Mouse (Mus musculus): ENCODE measurements around the gene Gm21818. TPM values are rescaled to one million over a fixed set of nuclear protein-coding genes. Genes with fewer than 3 reads are reported as not detected.
"Not testable (repeated sequence)": the region's sequence is repeated elsewhere in the genome, so short reads cannot be mapped to it uniquely, and the experiment has no call there.

The Gm21818 gene
- polyA plus RNA-seq, 1 experiment from 2014 or later: not detected

- ATAC-seq (ENCODE audit: insufficient number of reproducible peaks, insufficient read depth, low FRiP score, low read depth); H3K4me3 ChIP-seq (ENCODE audit: low read depth, low read length); H3K9me3 ChIP-seq (ENCODE audit: control insufficient read depth, low read depth, low read length); H3K9ac ChIP-seq (replicated peaks; ENCODE audit: low read depth, low read length); H3K27me3 ChIP-seq (ENCODE audit: control insufficient read depth, insufficient read depth, low read length); H3K36me3 ChIP-seq (ENCODE audit: control insufficient read depth, insufficient read depth, low read length); H3K4me2 ChIP-seq (replicated peaks; ENCODE audit: low read depth, low read length); H3K27ac ChIP-seq (ENCODE audit: low read length); H3K4me1 ChIP-seq (ENCODE audit: control insufficient read depth, insufficient read depth, low read length): not testable (repeated sequence)
- 77% methylated on average over 5 of the region's 5 CpGs for WGBS
These were observed 48.7 kb downstream of the Gm21818 start for GRCm38 (mm10) chr13:120220922-120221321.

GRCm38 (mm10) chr13:120223012-120223659 is 50.9 kb downstream of the Gm21818 start:
- 93% methylated on average over 16 of the region's 25 CpGs for WGBS

More at GRCm38 (mm10) chr13:120223012-120223659, 50.9 kb downstream of the Gm21818 start:
- H3K36me3 ChIP-seq (ENCODE audit: control insufficient read depth, insufficient read depth, low read length); H3K9me3 ChIP-seq (ENCODE audit: control insufficient read depth, low read depth, low read length); H3K27ac ChIP-seq (ENCODE audit: low read length); H3K4me3 ChIP-seq (ENCODE audit: low read depth, low read length); H3K27me3 ChIP-seq (ENCODE audit: control insufficient read depth, insufficient read depth, low read length); H3K4me2 ChIP-seq (replicated peaks; ENCODE audit: low read depth, low read length); ATAC-seq (ENCODE audit: insufficient number of reproducible peaks, insufficient read depth, low FRiP score, low read depth); H3K9ac ChIP-seq (replicated peaks; ENCODE audit: low read depth, low read length); H3K4me1 ChIP-seq (ENCODE audit: control insufficient read depth, insufficient read depth, low read length): not testable (repeated sequence)

Other genes with a start within 250 kb of the Gm21818 start
- not detected in 2 replicates for gene Gm21761, start 243.2 kb upstream of the Gm21818 start, polyA plus RNA-seq (2014; fragmentation: Nextera tagmentation; extraction: Ambion mirVana)
- gene B020031M17Rik, start 221.6 kb upstream of the Gm21818 start, polyA plus RNA-seq (2014; fragmentation: Nextera tagmentation; extraction: Ambion mirVana): not detected in 2 replicates
- not detected in 2 replicates for gene Gm36079, start 145.4 kb upstream of the Gm21818 start, polyA plus RNA-seq (2014; fragmentation: Nextera tagmentation; extraction: Ambion mirVana)
- not detected in 2 replicates for gene Gm21188, start 120.2 kb upstream of the Gm21818 start, polyA plus RNA-seq (2014; fragmentation: Nextera tagmentation; extraction: Ambion mirVana)
- not detected in 2 replicates for gene Gm20767, start 32.2 kb upstream of the Gm21818 start, polyA plus RNA-seq (2014; fragmentation: Nextera tagmentation; extraction: Ambion mirVana)
- not detected in 2 replicates for gene Gm21762, start 43.5 kb downstream of the Gm21818 start, polyA plus RNA-seq (2014; fragmentation: Nextera tagmentation; extraction: Ambion mirVana)
- not detected in 2 replicates for gene Gm21731, start 66.7 kb downstream of the Gm21818 start, polyA plus RNA-seq (2014; fragmentation: Nextera tagmentation; extraction: Ambion mirVana)
- gene AF067061, start 90.7 kb downstream of the Gm21818 start, polyA plus RNA-seq (2014; fragmentation: Nextera tagmentation; extraction: Ambion mirVana): not detected in 2 replicates
- 0.21 and 0.95 TPM in 2 replicates for gene BC147527, start 128.0 kb downstream of the Gm21818 start, polyA plus RNA-seq (2014; fragmentation: Nextera tagmentation; extraction: Ambion mirVana)
- gene Tcstv3, start 144.4 kb downstream of the Gm21818 start, polyA plus RNA-seq (2014; fragmentation: Nextera tagmentation; extraction: Ambion mirVana): not detected in 2 replicates